Mouse (Mus musculus) lung, postnatal 10 days (tissue): ENCODE results near the gene Lrrfip1.

Source experiments
- DNase-seq: peaks from one replicate; pipeline ENCODE4 v3.0.0; 2021

Gene Lrrfip1

DNA sequence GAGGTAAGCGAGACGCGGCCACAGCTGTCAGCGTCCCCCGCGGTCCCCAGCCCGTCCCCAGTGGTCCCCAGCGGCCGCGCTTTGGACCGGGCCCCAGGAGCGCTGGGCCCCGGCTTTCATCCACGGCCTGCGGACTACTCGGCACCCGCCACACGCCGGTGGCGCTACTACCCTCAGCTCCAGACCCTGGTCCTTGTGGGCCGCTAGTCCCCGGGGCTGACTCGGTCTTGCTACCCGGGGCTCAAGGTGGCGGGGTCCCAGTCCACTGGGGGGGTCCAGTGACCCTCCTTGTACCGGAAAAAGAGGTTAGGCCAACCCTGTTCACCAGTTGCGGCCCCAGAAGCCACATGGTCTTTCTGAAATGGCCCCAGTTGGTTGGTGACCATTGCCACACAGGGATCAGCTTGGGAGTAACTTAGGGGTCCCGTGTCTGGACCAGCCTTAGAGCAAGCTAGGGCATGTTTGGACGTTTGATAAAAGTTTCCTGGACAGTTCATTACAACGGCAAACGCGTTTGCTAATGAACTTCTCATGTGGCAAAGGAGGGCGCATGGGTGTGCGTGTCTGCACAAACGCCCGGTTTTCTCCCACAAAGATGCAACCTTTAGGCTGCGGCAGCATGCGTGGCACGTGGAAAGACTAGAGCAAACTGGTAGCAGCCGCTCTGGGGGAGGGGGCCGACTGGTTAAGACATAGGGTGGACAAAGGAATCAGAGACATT is 514 bp downstream of the Lrrfip1 start:
- DNase-seq, result no peak

DNA sequence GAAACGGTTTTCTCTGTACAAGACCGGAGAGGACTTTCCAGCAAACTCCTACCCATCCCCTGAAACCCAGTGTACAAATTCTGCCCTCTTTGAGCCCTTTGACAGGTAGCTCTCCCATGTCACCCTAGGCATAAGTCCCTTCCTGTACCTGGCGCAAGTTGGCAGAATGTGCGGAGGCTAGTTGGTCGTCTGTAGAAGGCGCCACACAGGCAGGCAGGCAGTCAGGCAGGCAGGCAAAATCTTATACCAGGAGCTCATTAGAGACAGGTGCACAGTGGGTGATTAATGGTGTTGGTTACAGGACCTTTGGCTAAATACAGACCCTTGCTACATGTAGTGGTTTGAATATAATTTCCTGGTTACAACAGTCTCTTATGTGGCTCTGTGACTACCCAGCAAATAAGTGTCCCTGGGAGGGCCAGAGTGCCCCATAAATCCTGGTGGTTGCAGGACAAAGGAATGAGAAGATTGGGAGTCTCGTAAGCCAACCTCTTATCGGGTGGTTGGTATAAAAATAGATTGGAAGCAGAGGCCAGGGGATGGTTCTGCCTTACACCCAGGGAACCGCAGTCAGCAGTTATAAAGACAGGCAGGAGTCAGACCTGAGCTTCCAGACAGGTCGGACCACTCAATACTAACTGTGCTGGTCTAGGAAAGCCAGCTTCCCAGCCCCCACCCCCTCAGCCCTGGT is 1.5 kb downstream of the Lrrfip1 start:
- no peak for DNase-seq

DNA sequence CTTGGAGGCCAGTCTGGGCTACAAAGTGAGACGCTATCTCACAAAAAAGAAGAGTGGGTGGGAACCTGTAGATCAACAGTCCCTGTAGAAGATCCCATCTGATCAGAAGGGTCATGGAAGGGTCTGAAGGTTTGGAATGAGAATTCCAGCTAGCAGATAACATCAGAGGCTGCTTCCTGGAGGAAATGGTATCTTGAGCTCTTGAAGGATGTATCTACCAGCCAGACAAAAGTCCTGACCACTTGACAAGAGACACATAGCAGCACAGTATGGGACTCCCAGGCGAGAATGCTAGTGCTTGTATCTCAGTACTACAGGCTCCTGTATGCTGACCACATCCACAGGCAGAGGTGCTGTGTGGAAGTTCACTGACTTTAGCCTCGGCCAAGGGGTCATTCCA is 2.6 kb downstream of the Lrrfip1 start:
- no peak for DNase-seq

DNA sequence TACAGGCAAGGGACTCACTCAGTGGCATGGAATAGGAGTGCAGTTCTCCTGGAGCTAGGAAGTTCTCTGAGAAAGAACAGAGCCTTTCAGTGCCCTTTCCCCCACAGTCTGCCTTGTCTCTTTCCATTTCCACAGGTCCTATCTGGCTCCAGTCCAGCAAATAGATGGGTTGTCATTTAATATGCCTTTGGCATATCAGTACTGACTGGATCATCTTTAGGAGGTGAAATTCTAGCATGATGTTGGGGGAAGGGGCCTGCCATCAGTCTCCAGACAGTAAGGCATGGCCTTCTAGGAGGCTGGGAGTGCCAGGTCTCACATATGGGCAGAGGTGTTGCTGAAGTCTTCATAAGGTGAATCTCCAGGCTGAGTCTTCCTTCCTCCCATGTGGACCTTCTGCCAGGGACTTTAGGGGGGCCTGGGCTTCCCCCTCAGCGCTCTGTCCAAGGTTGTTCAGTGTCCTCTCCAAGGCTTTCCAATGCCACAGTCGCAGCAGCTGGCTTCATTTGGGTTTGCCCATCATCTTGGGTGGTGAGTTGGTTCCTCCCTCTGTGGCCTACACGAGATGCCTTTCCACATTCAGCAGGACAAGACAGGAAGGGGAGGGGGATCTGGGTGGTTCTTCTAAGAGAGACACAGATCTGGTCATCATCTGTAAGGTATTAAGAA is 3.5 kb downstream of the Lrrfip1 start:
- DNase-seq, result no peak

DNA sequence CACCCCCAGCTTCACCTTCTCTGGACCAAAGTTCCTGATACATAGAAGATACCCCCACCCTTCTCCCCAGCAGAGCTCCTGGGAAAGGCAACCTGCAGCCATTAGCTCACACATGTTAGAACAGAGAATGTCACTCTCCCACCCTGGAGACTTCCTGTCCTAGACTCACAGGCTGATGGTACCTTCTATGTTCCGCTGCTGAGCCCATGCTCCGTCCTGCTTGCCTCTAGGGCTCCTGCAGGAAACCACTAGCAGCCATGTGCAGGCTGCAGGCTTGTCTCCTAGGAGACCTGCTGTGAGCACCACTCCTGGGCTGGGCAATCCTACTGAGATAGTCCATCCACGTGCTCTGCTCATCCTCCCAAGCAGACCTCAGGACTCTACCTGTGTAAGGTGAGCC is 4.1 kb downstream of the Lrrfip1 start:
- DNase-seq, result no peak

DNA sequence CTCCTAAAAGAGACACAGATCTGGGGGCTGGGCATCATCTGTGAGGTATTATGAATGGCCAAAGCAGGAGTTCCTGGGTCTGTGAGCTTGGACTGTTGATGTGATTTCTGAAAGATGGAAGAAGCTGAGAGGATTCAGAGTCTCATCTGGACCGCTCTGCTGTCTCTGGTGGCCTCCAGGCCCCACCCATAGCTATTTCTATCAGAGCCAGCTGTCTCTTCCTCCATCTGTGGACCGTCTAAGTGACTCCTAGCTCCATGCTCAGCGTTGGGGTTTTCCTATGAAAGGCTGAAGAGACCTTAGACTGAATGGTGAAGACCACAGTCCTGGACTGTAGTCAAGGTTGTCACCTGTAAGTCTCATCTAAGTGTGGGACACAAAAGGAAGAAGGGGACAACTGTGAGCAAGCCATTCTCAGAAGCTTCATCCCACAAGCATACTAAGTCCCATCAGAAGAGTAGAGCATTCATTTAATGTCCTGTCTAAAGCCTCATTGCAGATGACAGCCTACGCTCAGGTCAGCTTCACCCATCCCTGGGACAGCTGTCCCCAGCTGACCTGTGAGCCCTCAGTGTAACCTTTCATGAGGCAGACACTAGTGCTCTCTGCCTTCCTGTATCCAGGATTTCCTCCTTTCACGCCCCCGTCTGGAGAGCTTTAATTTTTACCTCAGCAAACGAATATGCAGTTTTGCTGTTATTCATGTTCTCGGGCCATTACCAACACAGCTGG is 5.2 kb downstream of the Lrrfip1 start:
- DNase-seq, result no peak

DNA sequence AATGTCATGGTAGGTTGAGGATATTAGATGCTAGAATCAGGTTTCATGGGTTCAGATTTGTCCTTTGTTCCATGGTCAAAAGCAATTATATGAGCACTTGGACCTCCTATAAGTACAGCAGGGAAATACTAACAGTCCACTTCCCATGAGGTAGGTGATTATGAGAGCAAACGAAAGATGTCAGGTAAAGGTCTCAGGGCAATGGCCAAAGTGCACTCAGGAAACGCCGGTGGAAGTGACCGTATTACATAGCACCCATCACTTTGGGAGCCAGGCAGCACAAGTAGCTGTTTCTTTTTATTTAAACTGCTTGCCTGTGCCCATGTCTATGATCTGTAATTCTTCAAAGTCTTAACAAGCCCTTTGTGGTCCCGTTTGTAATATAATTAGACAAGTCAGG is 7.5 kb downstream of the Lrrfip1 start:
- DNase-seq, result no peak

DNA sequence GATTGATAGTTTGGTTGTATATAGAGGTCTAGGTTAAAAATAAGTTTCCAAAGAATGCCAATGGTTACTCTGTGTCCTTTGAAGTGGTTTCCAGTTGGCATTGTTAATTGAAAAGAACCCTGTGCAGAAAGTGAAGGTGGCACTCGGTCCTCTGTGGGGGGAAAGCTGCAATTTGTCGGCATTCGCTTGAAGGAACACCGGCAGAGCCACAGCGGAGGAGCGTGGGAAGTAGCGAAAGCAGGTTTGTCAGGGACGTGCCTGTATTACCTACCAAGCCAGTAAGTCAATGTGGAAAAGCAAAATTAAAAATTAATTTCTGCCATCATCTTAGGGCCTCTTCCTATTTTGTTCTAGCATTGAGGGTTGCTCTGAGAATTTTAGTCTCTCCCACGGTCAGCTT is 8.2 kb downstream of the Lrrfip1 start:
- DNase-seq, result no peak

DNA sequence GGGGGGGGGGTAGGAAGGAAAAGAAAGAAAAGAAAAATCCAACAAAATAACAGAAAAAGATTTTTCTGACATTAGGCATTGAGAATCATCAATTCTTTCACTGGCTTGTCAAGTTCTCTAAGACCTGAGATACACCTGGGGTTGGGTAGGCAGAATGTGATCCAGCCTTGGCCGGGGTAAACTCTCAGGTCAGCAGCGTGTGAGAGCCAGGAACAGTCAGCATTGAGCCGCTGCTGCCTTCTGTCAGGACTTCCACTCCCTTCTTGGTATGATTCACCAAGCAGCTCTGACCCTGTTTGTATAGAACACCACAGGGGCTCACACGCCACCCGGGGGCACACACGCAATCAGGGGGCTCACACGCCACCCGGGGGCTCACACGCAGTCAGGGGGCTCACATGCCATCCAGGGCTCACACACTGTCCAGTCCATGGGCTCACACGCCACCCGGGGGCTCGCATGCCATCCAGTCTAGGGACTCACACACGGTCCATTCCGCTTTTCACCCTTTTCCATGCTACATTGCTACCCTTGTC is 9.7 kb downstream of the Lrrfip1 start:
- no peak for DNase-seq

DNA sequence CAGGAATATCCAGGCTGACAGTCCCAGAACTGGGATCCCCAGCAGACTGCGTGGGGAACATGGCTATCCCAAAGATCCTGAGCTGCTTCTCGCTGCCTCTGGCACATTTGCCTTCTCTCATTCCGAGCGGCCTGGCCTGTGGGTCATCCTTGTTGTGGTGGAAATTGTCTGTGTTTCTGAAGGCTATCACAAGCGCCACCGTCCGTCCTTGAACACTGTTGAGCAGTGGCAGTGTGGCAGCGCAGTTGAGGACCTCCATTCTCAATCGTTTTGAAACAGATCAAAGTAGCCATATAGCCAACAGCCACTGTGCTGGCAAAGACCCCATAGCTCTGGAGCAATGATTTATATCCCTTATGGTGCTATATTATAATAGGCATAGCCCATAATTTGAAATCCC is 10.2 kb downstream of the Lrrfip1 start:
- no peak for DNase-seq

DNA sequence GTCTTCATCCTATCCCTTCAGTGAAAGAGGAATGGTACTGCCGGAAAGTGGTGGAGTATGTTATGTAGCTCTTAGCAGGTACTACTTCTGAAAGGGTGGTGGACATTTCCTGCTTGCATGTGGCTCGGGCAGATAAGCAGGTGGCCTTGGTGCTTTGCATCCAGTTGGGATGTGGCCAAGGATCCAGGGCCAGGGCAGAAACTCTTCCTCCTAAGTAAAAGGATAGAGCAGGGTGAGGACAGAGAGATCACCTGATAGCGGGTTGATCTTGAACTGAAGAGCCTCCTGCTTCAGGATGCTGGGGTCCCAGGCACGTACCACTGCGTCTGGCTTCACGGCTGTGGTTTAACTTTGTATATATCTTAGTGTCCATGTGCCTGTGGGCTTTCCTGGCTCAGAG is 10.7 kb downstream of the Lrrfip1 start:
- no peak for DNase-seq

DNA sequence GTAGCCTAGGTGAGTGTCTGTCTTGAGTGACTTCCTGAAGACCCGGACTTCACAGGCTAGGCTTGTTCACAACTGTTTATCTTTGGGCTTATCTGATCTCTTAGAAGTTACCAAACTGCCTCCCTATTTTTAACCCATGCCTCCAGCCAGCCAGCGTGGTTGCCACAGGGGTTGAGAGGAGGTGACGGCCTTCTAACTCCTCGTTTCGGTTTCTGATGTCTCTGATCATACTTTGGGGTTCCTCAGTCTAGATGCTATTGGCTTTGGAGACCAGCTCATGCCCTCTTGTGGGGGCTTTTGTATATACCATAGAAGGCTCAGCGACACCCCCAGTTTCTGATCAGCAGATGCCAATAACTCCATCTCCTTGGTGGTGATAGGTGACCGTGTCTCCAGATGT is 11.7 kb downstream of the Lrrfip1 start:
- no peak for DNase-seq

DNA sequence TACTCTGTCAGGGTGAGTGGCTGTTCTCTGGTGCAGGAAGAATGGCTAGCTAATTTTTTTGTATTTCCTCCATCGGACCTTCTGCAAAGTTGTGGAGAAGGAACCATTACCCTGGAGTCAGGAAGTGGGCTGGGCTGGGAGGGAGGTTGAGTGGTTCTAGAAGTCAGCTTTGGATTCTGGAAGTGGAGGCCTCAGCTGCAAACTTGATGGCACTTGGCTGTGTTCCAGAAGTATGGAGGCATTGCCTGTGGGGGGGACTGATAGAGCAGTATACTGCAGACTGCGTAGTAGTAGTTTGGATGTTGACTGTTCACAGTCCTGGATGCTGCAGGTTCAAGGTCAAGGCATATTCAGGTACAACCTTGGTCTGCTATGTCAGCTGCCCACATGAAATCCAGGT is 12.2 kb downstream of the Lrrfip1 start:
- no peak for DNase-seq

DNA sequence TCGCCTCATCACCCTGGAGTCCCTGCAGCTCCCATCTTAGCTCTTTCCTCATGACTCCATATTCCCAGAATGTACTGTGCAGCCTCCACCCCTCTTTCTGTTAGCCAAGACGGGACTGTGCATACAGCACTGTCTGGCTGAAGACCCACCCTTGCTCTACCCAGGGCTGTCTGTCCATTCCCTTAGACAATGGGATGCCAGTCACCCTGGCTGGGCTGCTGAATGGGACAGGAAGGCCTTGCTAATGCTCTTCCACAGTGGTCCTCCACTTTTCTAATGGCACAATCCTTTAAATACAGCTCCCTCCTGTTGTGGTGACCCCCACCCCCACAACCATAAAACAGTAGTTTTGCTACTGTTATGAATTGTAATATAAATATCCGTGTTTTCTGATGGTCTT is 12.8 kb downstream of the Lrrfip1 start:
- DNase-seq, result no peak

DNA sequence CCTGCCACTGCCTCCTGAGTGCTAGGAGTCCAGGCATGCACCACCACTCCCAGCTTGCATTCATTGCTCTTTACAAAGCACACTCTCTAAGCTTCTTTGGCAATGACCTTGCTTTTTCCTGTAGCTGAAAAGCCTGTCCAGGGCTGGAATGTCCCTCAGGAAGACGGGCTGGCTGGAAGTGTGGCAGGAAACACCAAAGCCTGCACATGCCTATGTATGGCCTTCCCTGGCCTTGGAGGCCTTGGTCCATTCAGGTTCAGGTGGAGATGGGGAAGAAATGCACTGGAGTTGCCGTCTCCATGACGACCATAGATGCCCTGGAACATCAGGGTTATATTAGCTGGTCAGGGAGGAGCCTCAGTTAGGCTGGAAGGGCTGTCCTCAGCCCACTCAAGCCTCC is 15.3 kb downstream of the Lrrfip1 start:
- peak; percentile 41 for DNase-seq

DNA sequence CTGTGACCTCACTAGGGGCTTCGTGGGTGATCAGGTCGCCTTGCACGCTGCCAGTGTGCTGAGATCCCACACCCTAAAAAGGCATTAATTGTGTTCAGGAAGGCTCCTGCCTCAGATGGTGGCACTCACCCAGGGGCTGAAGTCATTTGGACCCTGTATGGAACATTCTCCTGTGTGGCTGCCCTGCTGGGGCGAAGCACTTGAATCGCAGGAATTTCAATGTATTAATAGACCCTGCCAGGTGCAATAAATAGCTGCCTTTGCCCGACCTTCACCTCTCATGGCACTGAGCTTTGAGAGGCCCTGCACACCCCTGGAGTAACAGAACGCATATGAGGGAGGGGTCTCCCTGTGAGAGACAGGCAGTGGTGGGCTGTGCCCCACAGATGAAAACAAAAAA is 17.0 kb downstream of the Lrrfip1 start:
- no peak for DNase-seq

DNA sequence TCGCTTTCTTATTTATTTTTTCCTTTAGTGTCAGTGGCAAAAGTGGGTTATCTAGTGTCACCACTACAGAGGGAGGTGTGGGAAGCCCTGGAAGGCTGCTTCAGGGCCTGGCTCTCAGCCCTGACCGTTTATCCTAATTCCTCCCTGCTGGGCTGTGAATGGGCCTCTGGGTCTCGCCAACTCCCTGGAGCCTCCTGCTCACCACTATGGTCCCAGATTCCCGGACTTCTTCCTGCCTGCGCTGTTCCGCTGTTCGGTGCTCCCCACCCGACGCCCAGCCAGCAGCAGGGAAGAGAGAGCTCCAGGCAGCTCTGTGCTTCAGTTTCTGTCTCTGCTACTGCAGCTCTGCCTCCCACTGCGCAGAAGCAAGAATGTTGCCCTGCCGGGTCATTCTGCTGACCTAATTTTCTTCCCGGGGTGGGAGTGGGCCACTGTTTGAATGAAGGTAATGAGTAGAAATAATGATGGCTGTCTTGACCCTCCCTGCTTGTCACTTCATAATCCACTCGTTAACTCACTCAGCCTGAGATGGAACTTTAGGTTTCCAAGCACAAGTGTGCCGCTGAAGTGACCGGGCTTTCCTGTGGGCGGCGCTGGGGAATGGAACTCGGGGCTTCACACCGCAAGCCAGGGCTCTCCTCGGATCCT is 18.7 kb downstream of the Lrrfip1 start:
- DNase-seq, result peak; percentile 62

DNA sequence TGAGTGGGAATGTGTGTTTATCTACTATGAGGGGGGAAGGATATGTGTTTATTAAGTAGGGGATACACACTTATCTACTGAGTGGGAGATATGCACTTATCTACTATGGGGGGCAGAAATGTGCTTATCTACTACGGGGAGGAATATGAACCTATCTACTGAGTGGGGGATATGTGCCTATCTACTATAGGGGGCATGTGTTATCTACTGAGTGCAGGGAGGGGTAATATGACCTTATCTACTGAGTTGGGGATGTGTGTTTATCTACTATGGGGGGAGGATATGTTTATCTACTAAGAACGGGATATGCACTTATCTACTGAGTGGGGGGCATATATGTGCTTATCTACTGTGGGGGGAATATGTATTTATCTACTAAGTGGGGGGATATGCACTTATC is 20.8 kb downstream of the Lrrfip1 start:
- no peak for DNase-seq

DNA sequence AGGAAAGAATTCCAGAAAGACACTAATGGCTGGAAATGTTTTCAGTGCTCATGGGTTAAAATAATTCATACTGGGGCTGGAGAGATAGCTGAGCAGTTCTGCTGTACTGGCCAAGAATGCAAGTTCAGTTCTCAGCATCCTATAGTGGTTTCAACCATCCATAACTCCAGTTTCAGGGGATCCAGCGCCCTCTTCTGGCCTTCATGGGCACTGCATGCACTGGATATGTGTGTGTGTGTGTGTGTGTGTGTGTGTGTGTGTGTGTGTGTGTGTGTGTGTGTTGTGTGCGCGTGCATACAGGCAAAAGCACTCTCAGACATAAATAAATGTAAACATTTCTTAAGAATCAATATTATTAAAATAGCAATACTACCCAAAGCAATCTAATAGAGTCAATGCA is 22.8 kb downstream of the Lrrfip1 start:
- DNase-seq, result no peak

DNA sequence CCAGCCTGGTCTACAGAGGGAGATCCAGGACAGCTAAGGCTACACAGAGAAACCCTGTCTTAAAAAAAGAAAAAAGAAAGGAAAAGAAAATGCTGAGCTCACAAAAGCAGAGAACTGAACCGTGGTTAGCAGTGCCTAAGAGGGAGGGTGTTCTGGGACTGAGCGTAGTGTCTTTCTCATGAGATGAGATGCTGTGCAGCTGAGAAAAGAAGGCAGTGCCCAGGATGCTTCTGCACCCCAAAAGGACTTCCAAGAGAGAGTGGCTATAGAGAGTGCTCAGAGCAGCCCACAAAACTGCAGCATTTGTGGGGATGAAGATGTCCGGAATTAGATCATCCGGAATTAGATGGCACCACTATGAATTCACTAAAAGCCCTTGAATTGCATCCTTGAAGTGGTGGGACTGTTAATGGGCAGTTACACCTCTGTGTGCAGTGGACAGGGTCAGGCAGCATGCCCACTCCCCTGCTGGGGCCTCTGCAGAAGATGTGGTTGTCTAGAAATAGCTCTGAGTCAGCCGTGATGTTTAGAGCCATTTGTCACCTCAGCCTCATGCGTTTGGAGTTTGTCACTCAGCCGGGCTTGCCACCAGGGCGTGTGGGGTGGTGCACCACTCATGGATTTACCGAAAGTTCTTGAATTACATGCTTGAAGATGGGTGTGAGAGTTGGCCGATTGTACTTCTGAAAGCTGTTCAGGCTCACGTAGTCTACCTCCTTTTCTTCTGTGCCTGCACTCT is 23.8 kb downstream of the Lrrfip1 start:
- no peak for DNase-seq

DNA sequence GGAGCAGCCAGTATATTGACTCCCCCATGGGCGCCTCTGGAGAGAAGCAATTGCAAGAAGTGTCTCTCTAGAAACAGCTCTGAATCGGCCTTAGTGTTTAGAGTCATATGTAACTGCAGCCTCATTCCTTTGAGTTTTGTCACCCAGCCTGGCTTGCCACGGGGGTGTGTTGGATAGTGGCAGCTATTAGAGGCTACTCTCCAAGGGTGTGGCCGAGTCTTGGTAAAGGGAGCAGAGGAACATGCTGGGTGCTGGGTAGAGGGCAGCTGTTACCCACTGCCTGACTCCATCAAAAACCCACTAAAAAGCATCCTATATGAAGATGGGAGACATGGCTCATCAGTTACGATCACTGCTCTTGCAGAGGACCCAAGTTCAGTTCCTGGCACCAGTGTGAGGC is 24.7 kb downstream of the Lrrfip1 start:
- no peak for DNase-seq

DNA sequence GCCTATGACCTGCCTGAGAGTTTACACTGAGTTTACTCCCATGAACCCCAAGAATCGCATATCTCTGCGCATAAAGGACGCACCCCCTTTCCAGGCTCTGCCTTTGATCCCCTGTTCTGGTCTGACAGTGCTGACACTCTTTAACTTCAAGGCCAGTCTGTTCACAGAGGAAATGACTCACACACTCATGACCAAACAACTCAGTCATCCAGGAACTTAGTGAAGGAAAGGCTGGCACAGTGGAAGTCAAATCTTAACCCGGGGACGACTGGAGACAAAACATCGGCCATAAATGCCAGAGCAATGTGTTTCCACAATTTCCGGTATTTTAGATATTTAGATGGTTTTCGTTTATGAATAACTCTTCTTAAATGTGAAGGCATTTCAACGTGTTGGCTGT is 25.4 kb downstream of the Lrrfip1 start:
- DNase-seq, result peak; percentile 55
